Mouse (Mus musculus): ENCODE measurements around the gene Cd101. TPM values are rescaled to one million over a fixed set of nuclear protein-coding genes. Genes with fewer than 3 reads are reported as not detected.

Gene Cd101
- polyA plus RNA-seq, 1 experiment from 2014 or later, result 0.05 TPM

DNA sequence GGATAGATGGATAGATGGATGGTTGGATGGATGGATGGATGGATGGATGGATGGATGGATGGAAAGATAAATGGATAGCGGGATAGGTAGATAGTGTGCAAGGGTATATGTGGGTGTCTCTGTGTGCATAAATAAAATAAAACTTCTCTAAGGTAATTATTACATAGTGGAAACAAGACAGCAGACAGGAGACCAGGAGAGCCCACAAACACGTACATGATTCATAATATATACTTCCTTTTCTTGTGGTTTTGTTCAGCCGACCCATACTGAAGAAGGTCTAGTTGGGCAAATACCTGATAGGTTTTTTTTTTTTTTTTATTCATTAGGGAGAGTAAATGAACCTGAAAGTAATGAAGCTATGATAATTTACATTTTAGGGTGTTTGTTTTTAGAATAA, 15.8 kb downstream of the Cd101 start:
- no peak overlapping the region for H3K4me2 ChIP-seq (replicated peaks; ENCODE audit: low read depth, low read length)
- no peaks in the 10 kb centered on the region for H3K9me3 ChIP-seq (ENCODE audit: control insufficient read depth, low read length)
- ATAC-seq (ENCODE audit: low FRiP score) (no peak), DNase-seq (ENCODE audit: low spot score) (no peak)
- H3K4me1 ChIP-seq (replicated peaks; ENCODE audit: control insufficient read depth, insufficient read depth, low read length), result no peaks in the 10 kb centered on the region
- H3K27ac ChIP-seq (ENCODE audit: low read depth, low read length), result no peak overlapping the region
- no peak overlapping the region for H3K9ac ChIP-seq (ENCODE audit: low read depth, low read length)
- H3K36me3 ChIP-seq (ENCODE audit: control insufficient read depth, insufficient read depth, low read length), result no peaks in the 10 kb centered on the region
- H3K4me3 ChIP-seq (ENCODE audit: low read depth, low read length), result no peak overlapping the region
- WGBS, result 92% methylated on average over 3 of the region's 3 CpGs
- no peaks in the 10 kb centered on the region for H3K27me3 ChIP-seq (ENCODE audit: control insufficient read depth, insufficient read depth, low read length)

DNA sequence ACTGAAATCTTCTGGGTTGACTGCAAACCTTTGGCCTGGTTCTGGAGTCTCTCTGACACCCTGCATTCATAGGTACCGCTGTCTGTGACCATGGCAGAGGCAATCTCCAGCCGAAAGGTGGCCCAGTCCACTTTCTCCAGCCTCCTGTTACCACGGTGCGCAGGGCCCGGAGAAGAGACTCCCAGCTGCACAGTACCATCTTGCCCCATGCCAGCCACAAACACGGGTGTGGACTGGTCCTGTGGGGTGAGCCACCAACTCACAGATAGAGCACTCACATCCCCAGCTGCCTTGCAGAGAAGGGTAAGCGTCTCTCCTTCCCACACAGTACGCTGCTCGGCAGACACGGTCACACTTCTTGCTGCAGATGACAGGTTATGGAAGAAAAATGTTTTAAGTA, 16.4 kb downstream of the Cd101 start:
- H3K9me3 ChIP-seq (ENCODE audit: control insufficient read depth, low read length), result no peaks in the 10 kb centered on the region
- H3K36me3 ChIP-seq (ENCODE audit: control insufficient read depth, insufficient read depth, low read length), result no peaks in the 10 kb centered on the region
- H3K4me1 ChIP-seq (replicated peaks; ENCODE audit: control insufficient read depth, insufficient read depth, low read length), result no peaks in the 10 kb centered on the region
- H3K27me3 ChIP-seq (ENCODE audit: control insufficient read depth, insufficient read depth, low read length), result no peaks in the 10 kb centered on the region
- no peak for ATAC-seq (ENCODE audit: low FRiP score)
- H3K27ac ChIP-seq (ENCODE audit: low read depth, low read length), result no peak overlapping the region
- H3K9ac ChIP-seq (ENCODE audit: low read depth, low read length), result no peak overlapping the region
- H3K4me2 ChIP-seq (replicated peaks; ENCODE audit: low read depth, low read length), result no peak overlapping the region
- H3K4me3 ChIP-seq (ENCODE audit: low read depth, low read length), result no peak overlapping the region
- WGBS, result 94% methylated on average over 10 of the region's 10 CpGs
- no peak for DNase-seq (ENCODE audit: low spot score)

DNA sequence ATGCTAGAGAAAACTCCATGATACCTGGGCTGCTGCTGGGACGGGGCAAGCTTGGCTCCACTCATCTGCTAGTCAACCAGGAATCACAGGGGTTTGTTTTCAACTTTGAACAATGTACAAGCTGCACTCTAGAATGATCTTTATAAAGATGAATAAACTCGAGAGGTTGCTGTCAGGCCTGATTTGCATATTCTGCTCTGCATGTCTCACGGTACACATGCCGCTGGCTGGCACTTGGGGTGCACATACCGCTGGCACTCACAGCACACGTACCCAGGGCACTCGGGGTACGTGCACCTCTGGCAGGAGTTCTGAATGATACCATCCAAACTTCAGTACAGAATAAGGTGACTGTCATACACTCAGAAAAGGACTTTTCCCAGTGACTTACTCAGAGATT, 16.8 kb downstream of the Cd101 start:
- no peak overlapping the region for H3K4me3 ChIP-seq (ENCODE audit: low read depth, low read length)
- H3K9me3 ChIP-seq (ENCODE audit: control insufficient read depth, low read length), result no peaks in the 10 kb centered on the region
- H3K27me3 ChIP-seq (ENCODE audit: control insufficient read depth, insufficient read depth, low read length), result no peaks in the 10 kb centered on the region
- 83% methylated on average over 8 of the region's 8 CpGs for WGBS
- no peak overlapping the region for H3K9ac ChIP-seq (ENCODE audit: low read depth, low read length)
- H3K27ac ChIP-seq (ENCODE audit: low read depth, low read length), result no peak overlapping the region
- no peak overlapping the region for H3K4me2 ChIP-seq (replicated peaks; ENCODE audit: low read depth, low read length)
- DNase-seq (ENCODE audit: low spot score) (no peak), ATAC-seq (ENCODE audit: low FRiP score) (no peak)
- H3K4me1 ChIP-seq (replicated peaks; ENCODE audit: control insufficient read depth, insufficient read depth, low read length), result no peaks in the 10 kb centered on the region
- H3K36me3 ChIP-seq (ENCODE audit: control insufficient read depth, insufficient read depth, low read length), result no peaks in the 10 kb centered on the region

DNA sequence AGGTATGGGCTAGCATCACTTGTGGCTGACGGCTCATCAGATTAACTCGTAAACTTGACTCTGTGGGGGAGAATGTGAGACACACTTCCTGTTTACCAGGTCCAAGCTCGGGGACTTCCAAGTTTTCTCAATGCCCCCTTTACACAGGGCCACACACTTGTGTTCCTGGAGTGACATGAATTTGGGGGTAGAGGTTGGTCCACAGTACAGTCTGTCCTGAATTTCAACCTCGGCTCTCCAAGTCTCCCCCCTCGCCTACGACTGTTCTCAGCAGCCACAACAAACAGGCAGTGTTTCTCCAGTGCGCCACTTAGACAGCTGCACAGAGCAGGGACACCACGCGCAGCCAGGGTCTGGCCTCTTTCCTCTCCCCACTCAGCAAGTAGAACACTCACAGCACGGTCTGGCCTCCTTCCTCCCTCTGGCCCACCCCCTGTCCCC, 17.2 kb downstream of the Cd101 start:
- no peak for DNase-seq (ENCODE audit: low spot score)
- H3K9ac ChIP-seq (ENCODE audit: low read depth, low read length), result no peak overlapping the region
- H3K4me1 ChIP-seq (replicated peaks; ENCODE audit: control insufficient read depth, insufficient read depth, low read length), result no peaks in the 10 kb centered on the region
- WGBS, result 71% methylated on average over 10 of the region's 10 CpGs
- no peak for ATAC-seq (ENCODE audit: low FRiP score)
- H3K4me3 ChIP-seq (ENCODE audit: low read depth, low read length), result no peak overlapping the region
- no peaks in the 10 kb centered on the region for H3K36me3 ChIP-seq (ENCODE audit: control insufficient read depth, insufficient read depth, low read length)
- H3K9me3 ChIP-seq (ENCODE audit: control insufficient read depth, low read length), result no peaks in the 10 kb centered on the region
- H3K27ac ChIP-seq (ENCODE audit: low read depth, low read length), result no peak overlapping the region
- H3K27me3 ChIP-seq (ENCODE audit: control insufficient read depth, insufficient read depth, low read length), result no peaks in the 10 kb centered on the region
- no peak overlapping the region for H3K4me2 ChIP-seq (replicated peaks; ENCODE audit: low read depth, low read length)

DNA sequence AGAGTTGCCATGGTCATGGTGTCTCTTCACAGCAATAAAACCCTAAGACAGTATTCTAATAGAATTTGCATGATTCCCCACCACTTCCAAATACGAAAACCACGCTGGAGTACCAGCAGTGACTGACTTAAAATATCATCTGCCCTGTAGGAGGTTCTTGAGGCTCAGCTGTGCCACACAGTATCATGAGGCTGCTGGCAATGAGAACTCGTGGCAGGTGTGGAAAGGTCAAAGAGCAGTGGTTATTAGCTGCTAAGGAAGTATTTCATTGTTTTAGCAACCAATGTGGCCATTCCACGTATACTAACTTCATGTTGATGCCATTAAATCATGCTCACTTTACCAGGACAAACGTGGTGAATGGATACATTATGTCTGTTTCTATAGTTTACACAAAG, 18.2 kb downstream of the Cd101 start:
- no peak overlapping the region for H3K4me3 ChIP-seq (ENCODE audit: low read depth, low read length)
- WGBS, result 67% methylated on average over 5 of the region's 5 CpGs

DNA sequence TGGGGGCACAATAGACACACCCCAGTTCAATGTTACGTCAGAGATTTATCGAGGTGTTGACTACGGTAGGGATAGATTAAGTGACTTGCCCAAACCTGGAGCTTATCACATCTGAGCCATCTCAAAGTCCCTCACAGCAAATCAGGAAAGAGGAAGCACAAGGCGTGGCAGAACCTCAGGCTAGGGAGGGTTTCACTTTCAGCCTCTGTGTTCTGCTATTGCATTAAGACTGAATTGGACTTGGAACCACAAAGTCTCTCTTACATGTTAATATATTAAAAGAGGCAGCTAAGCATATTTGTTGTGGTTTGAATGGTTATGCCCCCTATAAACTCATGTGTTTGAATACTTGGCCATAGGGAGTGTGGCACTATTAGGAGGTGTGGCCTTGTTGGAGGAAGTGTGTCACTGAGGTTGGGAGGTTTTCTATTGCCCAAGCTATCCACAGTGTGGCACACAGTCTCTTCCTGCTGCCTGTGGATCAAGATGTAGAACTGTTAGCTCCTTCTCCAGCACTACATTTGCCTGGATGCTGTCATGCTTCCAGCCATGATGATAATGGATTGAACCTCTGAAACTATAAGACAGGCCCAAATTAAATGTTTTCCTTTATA, 18.7 kb downstream of the Cd101 start:
- Histone ChIP-seq H3K27ac (ENCODE audit: low read depth, low read length) (no peak overlapping the region), H3K9me3 (ENCODE audit: control insufficient read depth, low read length) (no peaks in the 10 kb centered on the region), H3K4me3 (ENCODE audit: low read depth, low read length) (no peak overlapping the region), H3K9ac (ENCODE audit: low read depth, low read length) (no peak overlapping the region), H3K27me3 (ENCODE audit: control insufficient read depth, insufficient read depth, low read length) (no peaks in the 10 kb centered on the region), H3K36me3 (ENCODE audit: control insufficient read depth, insufficient read depth, low read length) (no peaks in the 10 kb centered on the region), H3K4me2 (replicated peaks; ENCODE audit: low read depth, low read length) (no peak overlapping the region), H3K4me1 (replicated peaks; ENCODE audit: control insufficient read depth, insufficient read depth, low read length) (no peaks in the 10 kb centered on the region)
- ATAC-seq (ENCODE audit: low FRiP score), result no peak
- no peak for DNase-seq (ENCODE audit: low spot score)
- 94% methylated on average over 4 of the region's 4 CpGs for WGBS

More for the DNA sequence above, 18.2 kb downstream of the Cd101 start:
- no peak for DNase-seq (ENCODE audit: low spot score)
- H3K27me3 ChIP-seq (ENCODE audit: control insufficient read depth, insufficient read depth, low read length), result no peaks in the 10 kb centered on the region
- H3K9ac ChIP-seq (ENCODE audit: low read depth, low read length), result no peak overlapping the region
- no peak overlapping the region for H3K4me2 ChIP-seq (replicated peaks; ENCODE audit: low read depth, low read length)
- no peaks in the 10 kb centered on the region for H3K36me3 ChIP-seq (ENCODE audit: control insufficient read depth, insufficient read depth, low read length)
- no peaks in the 10 kb centered on the region for H3K4me1 ChIP-seq (replicated peaks; ENCODE audit: control insufficient read depth, insufficient read depth, low read length)
- H3K27ac ChIP-seq (ENCODE audit: low read depth, low read length), result no peak overlapping the region
- no peak for ATAC-seq (ENCODE audit: low FRiP score)
- H3K9me3 ChIP-seq (ENCODE audit: control insufficient read depth, low read length), result no peaks in the 10 kb centered on the region

DNA sequence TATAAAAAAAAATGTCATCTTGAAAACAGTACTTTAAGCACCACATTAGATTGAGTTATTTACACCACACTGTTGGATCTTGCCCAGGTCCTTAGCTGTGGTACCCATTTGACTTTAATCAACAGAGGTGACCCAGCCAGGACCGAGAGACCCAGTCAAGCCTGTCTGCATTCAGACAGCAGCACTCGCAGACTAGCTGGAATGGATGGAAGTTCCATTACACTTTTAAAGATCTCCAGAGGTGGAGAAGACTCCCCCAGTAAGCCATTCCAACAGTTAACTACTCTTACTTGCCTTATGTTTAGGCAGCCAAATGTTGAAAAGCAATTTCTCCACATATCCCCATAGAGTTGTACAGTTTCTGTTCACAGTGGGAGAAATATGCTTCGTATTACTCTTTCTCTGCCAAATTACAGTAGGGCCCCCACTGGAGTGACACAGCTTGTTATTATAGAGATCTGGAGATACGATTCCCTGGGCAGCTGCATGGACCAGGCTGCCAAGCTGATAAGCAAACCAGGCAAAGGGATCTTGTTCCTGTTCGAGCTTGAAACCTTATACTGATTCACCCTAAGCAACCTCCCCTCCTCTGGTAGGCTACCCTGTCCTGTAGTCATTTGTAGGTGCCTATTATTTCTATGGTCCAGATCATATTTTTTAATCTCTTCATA, 22.1 kb downstream of the Cd101 start:
- Histone ChIP-seq H3K27me3 (ENCODE audit: control insufficient read depth, insufficient read depth, low read length) (no peaks in the 10 kb centered on the region), H3K27ac (ENCODE audit: low read depth, low read length) (no peak overlapping the region), H3K36me3 (ENCODE audit: control insufficient read depth, insufficient read depth, low read length) (no peaks in the 10 kb centered on the region), H3K4me2 (replicated peaks; ENCODE audit: low read depth, low read length) (no peak overlapping the region), H3K9me3 (ENCODE audit: control insufficient read depth, low read length) (no peaks in the 10 kb centered on the region), H3K9ac (ENCODE audit: low read depth, low read length) (no peak overlapping the region), H3K4me3 (ENCODE audit: low read depth, low read length) (no peak overlapping the region), H3K4me1 (replicated peaks; ENCODE audit: control insufficient read depth, insufficient read depth, low read length) (no peaks in the 10 kb centered on the region)
- WGBS, result 73% methylated on average over 5 of the region's 5 CpGs
- DNase-seq (ENCODE audit: low spot score), result no peak
- ATAC-seq (ENCODE audit: low FRiP score), result no peak

DNA sequence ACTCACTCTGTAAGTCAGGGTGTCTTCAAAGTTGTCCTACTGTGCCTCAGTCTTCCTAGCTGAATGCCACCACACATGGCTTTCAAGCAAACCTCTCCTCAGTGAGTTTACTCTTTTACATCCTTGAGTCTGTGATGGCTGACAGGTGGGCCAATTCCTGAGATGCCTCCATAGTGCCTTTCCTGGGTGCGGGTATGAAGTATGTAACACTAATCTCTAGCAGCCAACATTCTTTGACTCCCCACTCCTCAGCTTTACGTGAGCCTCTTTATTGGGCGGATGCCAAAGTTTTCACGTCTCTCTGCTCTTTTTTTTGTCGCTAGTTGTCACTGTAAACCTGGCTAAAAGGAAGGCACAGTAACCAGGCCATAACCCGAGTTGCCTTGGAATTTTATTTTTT, 24.0 kb downstream of the Cd101 start:
- ATAC-seq (ENCODE audit: low FRiP score) (no peak), DNase-seq (ENCODE audit: low spot score) (no peak)
- H3K4me2 ChIP-seq (replicated peaks; ENCODE audit: low read depth, low read length), result no peak overlapping the region
- no peaks in the 10 kb centered on the region for H3K27me3 ChIP-seq (ENCODE audit: control insufficient read depth, insufficient read depth, low read length)
- H3K9ac ChIP-seq (ENCODE audit: low read depth, low read length), result no peak overlapping the region
- H3K27ac ChIP-seq (ENCODE audit: low read depth, low read length), result no peak overlapping the region
- H3K36me3 ChIP-seq (ENCODE audit: control insufficient read depth, insufficient read depth, low read length), result no peaks in the 10 kb centered on the region
- no peak overlapping the region for H3K4me3 ChIP-seq (ENCODE audit: low read depth, low read length)
- no peaks in the 10 kb centered on the region for H3K9me3 ChIP-seq (ENCODE audit: control insufficient read depth, low read length)
- 92% methylated on average over 6 of the region's 6 CpGs for WGBS
- no peaks in the 10 kb centered on the region for H3K4me1 ChIP-seq (replicated peaks; ENCODE audit: control insufficient read depth, insufficient read depth, low read length)
